Mouse (Mus musculus): Measurements from ENCODE around the gene Pagr1b. TPM values are rescaled to one million over a fixed set of nuclear protein-coding genes. Genes with fewer than 3 reads are reported as not detected.

Gene Pagr1b
- total and polyA plus RNA-seq, 3 experiments, result 0.30 to 6.6 TPM; not detected in 1

- no peak for DNase-seq (ENCODE audit: extremely low read depth)
- Histone ChIP-seq H3K27ac (ENCODE audit: insufficient read depth, low read depth) (no peak overlapping the region), H3K36me3 (replicated peaks in 1 of 2; ENCODE audit: control insufficient read depth in 1 of 2, insufficient read depth in 1 of 2, low read length in 1 of 2) (peaks cover 48 to 88% of the 10 kb centered on the region in 2 experiments), H3K4me2 (ENCODE audit: insufficient read depth, low read depth, poor library complexity, severe bottlenecking) (no peak overlapping the region), H3K4me3 (replicated peaks in 1 of 3; ENCODE audit: low read depth in 2 of 3, low read length in 2 of 3, poor library complexity in 1 of 3) (no peak overlapping the region), H3K27me3 (replicated peaks) (no peaks in the 10 kb centered on the region), H3K9ac (ENCODE audit: insufficient read depth, low read depth) (no peak overlapping the region), H3K79me2 (replicated peaks; ENCODE audit: control insufficient read depth, extremely low read depth, insufficient read depth, poor library complexity, severe bottlenecking) (no peaks in the 10 kb centered on the region), H3K4me1 (ENCODE audit: control insufficient read depth in 1 of 2, insufficient read depth in 2 of 2) (peaks cover 17 to 67% of the 10 kb centered on the region in 2 experiments), H3K9me3 (replicated peaks; ENCODE audit: low read length) (no peaks in the 10 kb centered on the region)
- dilution Hi-C loops (cut with MboI; ENCODE audit: extremely low pct_ligation_motif_present, extremely low pct_unique_long_range_greater_than_20kb, low sequenced_read_pairs), result no loop called here
- TF ChIP-seq TBP (conservative IDR thresholded peaks at IDR 0.05; ENCODE audit: low read depth, low read length), result no peak
- TF ChIP-seq MAFK (IDR thresholded peaks at IDR 0.05; ENCODE audit: insufficient replicate concordance, low read length), result no peak
- TF ChIP-seq E2F4 (IDR thresholded peaks at IDR 0.05; ENCODE audit: insufficient replicate concordance, low read depth, low read length), result no peak
- no peak for TF ChIP-seq ETS1 (conservative IDR thresholded peaks at IDR 0.05; ENCODE audit: low read depth, low read length)
- TF ChIP-seq HCFC1 (IDR thresholded peaks at IDR 0.05; ENCODE audit: low read depth, low read length), result no peak
- no peak for TF ChIP-seq IRF4 (IDR thresholded peaks at IDR 0.05; ENCODE audit: low read depth, low read length)
- no peak for TF ChIP-seq KAT2A (IDR thresholded peaks at IDR 0.05; ENCODE audit: insufficient replicate concordance, low read length)
- in situ Hi-C loops (cut with MboI; ENCODE audit: low pct_ligation_motif_present, low pct_unique_long_range_greater_than_20kb, low sequenced_read_pairs), result loop anchor here (5.0 to 10.0 kb wide), 2 partner anchors 58 to 255 kb away; partner anchors contain the start of genes Coro1a, Pagr1a and Pagr1b
These were observed 56.5 kb downstream of the Pagr1b start for GRCm38 (mm10) chr7:126959780-126960179.

- H3K4me1 ChIP-seq (ENCODE audit: control insufficient read depth in 1 of 2, insufficient read depth in 2 of 2), result peaks cover 14 to 75% of the 10 kb centered on the region in 2 experiments
- in situ Hi-C loops (cut with MboI; ENCODE audit: low pct_ligation_motif_present, low pct_unique_long_range_greater_than_20kb, low sequenced_read_pairs), result no loop called here
These were observed 61.2 kb downstream of the Pagr1b start for GRCm38 (mm10) chr7:126955125-126955524.

GRCm38 (mm10) chr7:126952646-126953045 lies 63.6 kb downstream of the Pagr1b start:
- dilution Hi-C loops (cut with MboI; ENCODE audit: extremely low pct_ligation_motif_present, extremely low pct_unique_long_range_greater_than_20kb, low sequenced_read_pairs) (no loop called here), in situ Hi-C loops (cut with MboI; ENCODE audit: low pct_ligation_motif_present, low pct_unique_long_range_greater_than_20kb, low sequenced_read_pairs) (no loop called here)
- Histone ChIP-seq H3K36me3 (replicated peaks in 1 of 2; ENCODE audit: control insufficient read depth in 1 of 2, insufficient read depth in 1 of 2, low read length in 1 of 2) (peaks cover 19 to 86% of the 10 kb centered on the region in 2 experiments), H3K79me2 (replicated peaks; ENCODE audit: control insufficient read depth, extremely low read depth, insufficient read depth, poor library complexity, severe bottlenecking) (no peaks in the 10 kb centered on the region), H3K27ac (ENCODE audit: insufficient read depth, low read depth) (no peak overlapping the region; the same call in 1 of the 2 replicates), H3K4me2 (ENCODE audit: insufficient read depth, low read depth, poor library complexity, severe bottlenecking) (0 out of 2 replicates have a peak overlapping the region, but pooled peaks have one; percentile 9), H3K27me3 (replicated peaks) (no peaks in the 10 kb centered on the region), H3K9ac (ENCODE audit: insufficient read depth, low read depth) (no peak overlapping the region), H3K4me1 (ENCODE audit: control insufficient read depth in 1 of 2, insufficient read depth in 2 of 2) (peaks cover 10 to 55% of the 10 kb centered on the region in 2 experiments), H3K4me3 (replicated peaks in 1 of 3; ENCODE audit: low read depth in 2 of 3, low read length in 2 of 3, poor library complexity in 1 of 3) (no peak overlapping the region), H3K9me3 (replicated peaks; ENCODE audit: low read length) (peaks cover 6% of the 10 kb centered on the region)
- DNase-seq (ENCODE audit: extremely low read depth), result peak; percentile 81
- TF ChIP-seq KAT2A (IDR thresholded peaks at IDR 0.05; ENCODE audit: insufficient replicate concordance, low read length), result no peak
- peak; percentile 72; the same call in 1 of the 2 replicates for TF ChIP-seq MAX (IDR thresholded peaks at IDR 0.05; ENCODE audit: low read length)
- peak; percentile 67; the same call in 1 of the 2 replicates for TF ChIP-seq MYC (IDR thresholded peaks at IDR 0.05; ENCODE audit: low read depth, low read length)
- no peak for TF ChIP-seq E2F4 (IDR thresholded peaks at IDR 0.05; ENCODE audit: insufficient replicate concordance, low read depth, low read length)
- peak; percentile 45; the same call in 1 of the 2 replicates for TF ChIP-seq POLR2A (IDR thresholded peaks at IDR 0.05; ENCODE audit: low read depth, low read length)
- TF ChIP-seq SIN3A (IDR thresholded peaks at IDR 0.05; ENCODE audit: low read length), result no peak
- no peak for TF ChIP-seq ZKSCAN1 (IDR thresholded peaks at IDR 0.05; ENCODE audit: borderline replicate concordance, low read depth, low read length)
- TF ChIP-seq MXI1 (IDR thresholded peaks at IDR 0.05; ENCODE audit: low read depth, low read length), result peak; percentile 83
- no peak for TF ChIP-seq CTCF (conservative IDR thresholded peaks at IDR 0.05 in 1 of 2, IDR thresholded peaks at IDR 0.05 in 1 of 2; ENCODE audit: low read depth in 2 of 2, low read length in 2 of 2)
- peak; percentile 92 for TF ChIP-seq BHLHE40 (IDR thresholded peaks at IDR 0.05; ENCODE audit: low read depth, low read length)
- TF ChIP-seq USF1 (IDR thresholded peaks at IDR 0.05; ENCODE audit: low read depth, low read length), result 0 out of 2 replicates have a peak, but pooled peaks have one; percentile 12
- TF ChIP-seq HCFC1 (IDR thresholded peaks at IDR 0.05; ENCODE audit: low read depth, low read length), result no peak
- no peak for TF ChIP-seq PAX5 (IDR thresholded peaks at IDR 0.05; ENCODE audit: low read length)

More at GRCm38 (mm10) chr7:126955125-126955524, 61.2 kb downstream of the Pagr1b start:
- no peaks in the 10 kb centered on the region for H3K27me3 ChIP-seq (replicated peaks)
- no peak overlapping the region for H3K9ac ChIP-seq (ENCODE audit: insufficient read depth, low read depth)
- dilution Hi-C loops (cut with MboI; ENCODE audit: extremely low pct_ligation_motif_present, extremely low pct_unique_long_range_greater_than_20kb, low sequenced_read_pairs), result no loop called here
- DNase-seq (ENCODE audit: extremely low read depth), result no peak
- H3K79me2 ChIP-seq (replicated peaks; ENCODE audit: control insufficient read depth, extremely low read depth, insufficient read depth, poor library complexity, severe bottlenecking), result no peaks in the 10 kb centered on the region
- no peak overlapping the region for H3K4me3 ChIP-seq (replicated peaks in 1 of 3; ENCODE audit: low read depth in 2 of 3, low read length in 2 of 3, poor library complexity in 1 of 3)
- no peaks in the 10 kb centered on the region for H3K9me3 ChIP-seq (replicated peaks; ENCODE audit: low read length)
- H3K36me3 ChIP-seq (replicated peaks in 1 of 2; ENCODE audit: control insufficient read depth in 1 of 2, insufficient read depth in 1 of 2, low read length in 1 of 2), result peaks cover 33 to 86% of the 10 kb centered on the region in 2 experiments
- TF ChIP-seq HCFC1 (IDR thresholded peaks at IDR 0.05; ENCODE audit: low read depth, low read length), result no peak
- H3K4me2 ChIP-seq (ENCODE audit: insufficient read depth, low read depth, poor library complexity, severe bottlenecking), result no peak overlapping the region
- no peak overlapping the region for H3K27ac ChIP-seq (ENCODE audit: insufficient read depth, low read depth)

All from CH12.LX (cell line).